Mouse (Mus musculus): ENCODE results near the gene Srgap2.

Srgap2 gene

GRCm38 (mm10) chr1:131244536-131245088 is 282.5 kb downstream of the Srgap2 start:
- ChIA-PET POLR2A (interaction anchor here in 3 of 4 experiments (0.6 to 4.0 kb wide), 29 partner anchors 10 to 526 kb away, joined by 3 to 22 read pairs (median 4); partner anchors contain the start of genes Srgap2 (in 3 of the 3), Fam72a (in 2 of the 3) and Mapkapk2 (in 1 of the 3)), CTCF (interaction anchor here (0.5 to 4.7 kb wide), 46 partner anchors 9 to 413 kb away, joined by 3 to 32 read pairs (median 5); partner anchors contain the start of gene Fam72a (in 1 of the 4))

GRCm38 (mm10) chr1:131242956-131243355 is 284.2 kb downstream of the Srgap2 start:
- CTCF ChIA-PET, result interaction anchor here in 3 of 4 experiments (1.2 to 4.7 kb wide), 3 partner anchors 9 to 17 kb away, joined by 3 to 32 read pairs (median 4); no protein-coding TSS in a partner anchor
- POLR2A ChIA-PET, result interaction anchor here in 2 of 4 experiments (0.9 to 4.0 kb wide), 5 partner anchors 10 to 521 kb away, joined by 3 to 16 read pairs (median 3); no protein-coding TSS in a partner anchor

GRCm38 (mm10) chr1:131239576-131240193 is 287.5 kb downstream of the Srgap2 start:
- POLR2A ChIA-PET, result interaction anchor here in 3 of 4 experiments (0.9 to 1.9 kb wide), 6 partner anchors 12 to 326 kb away, joined by 3 to 4 read pairs (median 4); partner anchors contain the start of gene Fam72a (in 1 of the 3)
- CTCF ChIA-PET, result interaction anchor here in 2 of 4 experiments (0.6 to 1.5 kb wide), 2 partner anchors 30 to 71 kb away, joined by 3 to 5 read pairs; no protein-coding TSS in a partner anchor

GRCm38 (mm10) chr1:131238931-131239381 is 288.2 kb downstream of the Srgap2 start:
- POLR2A ChIA-PET, result interaction anchor here in 2 of 4 experiments (1.0 to 1.9 kb wide), 3 partner anchors 11 to 327 kb away, joined by 3 to 4 read pairs (median 3); no protein-coding TSS in a partner anchor

GRCm38 (mm10) chr1:131236077-131236476 is 291.1 kb downstream of the Srgap2 start:
- ChIA-PET CTCF (interaction anchor here in 3 of 4 experiments (0.6 to 1.2 kb wide), 4 partner anchors 10 to 310 kb away, joined by 3 to 5 read pairs (median 4); no protein-coding TSS in a partner anchor), POLR2A (interaction anchor here in 2 of 4 experiments (0.6 to 2.0 kb wide), 3 partner anchors 9 to 129 kb away, joined by 3 to 8 read pairs (median 5); partner anchors contain the start of gene Rassf5 (in 1 of the 2))

More at GRCm38 (mm10) chr1:131238931-131239381, 288.2 kb downstream of the Srgap2 start:
- CTCF ChIA-PET, result interaction anchor here in 1 of 4 experiments (0.6 kb wide), 1 partner anchor 71 kb away, joined by 3 read pairs; no protein-coding TSS in a partner anchor
